Mouse (Mus musculus) G1E (cell line): ENCODE results near the gene Lmln. TPM values are rescaled to one million over a fixed set of nuclear protein-coding genes. Genes with fewer than 3 reads are reported as not detected.

ENCODE experiments used
- ATAC-seq: 2 replicates; pipeline ENCODE4 v1.8.0; 2016; ENCODE audit warnings: mild to moderate bottlenecking; ENCODE audit not compliant: insufficient number of reproducible peaks, poor library complexity, low FRiP score, severe bottlenecking; ENCODE audit errors: extremely low read depth
- DNase-seq: peaks from one replicate; pipeline ENCODE4 v3.0.0; 2012; ENCODE audit warnings: low spot score
- H3K27me3 ChIP-seq: 2 replicates; pipeline ENCODE4 v1.6.1; 2012; ENCODE audit warnings: mild to moderate bottlenecking, low read length, inconsistent platforms; ENCODE audit not compliant: insufficient read depth
- H3K36me3 ChIP-seq: replicated peaks from 2 replicates; pipeline ENCODE3; 2012; ENCODE audit warnings: mild to moderate bottlenecking, inconsistent platforms
- H3K4me1 ChIP-seq: 2 replicates; pipeline ENCODE4 v1.6.1; 2012; ENCODE audit warnings: low read depth, low read length, inconsistent platforms, mixed read lengths; ENCODE audit not compliant: insufficient read depth
- H3K4me3 ChIP-seq: 2 replicates; pipeline ENCODE4 v1.5.1; 2012; ENCODE audit warnings: low read depth, mild to moderate bottlenecking, inconsistent platforms, low read length, moderate library complexity, mixed read lengths
- H3K9me3 ChIP-seq: replicated peaks from 2 replicates; pipeline ENCODE4 v1.6.1; 2012; ENCODE audit warnings: inconsistent platforms
- CTCF ChIP-seq: IDR thresholded peaks from 2 replicates; pipeline ENCODE4 v1.5.1; 2012; ENCODE audit warnings: low read depth, low read length, inconsistent platforms, mixed read lengths
- GATA1 ChIP-seq: IDR thresholded peaks from 2 replicates; pipeline ENCODE4 v1.6.1; 2012; ENCODE audit warnings: borderline replicate concordance, low read length, inconsistent platforms, mixed read lengths
- GATA2 ChIP-seq: IDR thresholded peaks from 2 replicates; pipeline ENCODE4 v1.6.1; 2012; ENCODE audit warnings: low read depth, low read length, inconsistent platforms, borderline replicate concordance
- POLR2AphosphoS5 ChIP-seq: IDR thresholded peaks from 2 replicates; pipeline ENCODE4 v1.6.1; 2012; ENCODE audit warnings: low read depth, low read length, inconsistent platforms; ENCODE audit not compliant: insufficient replicate concordance
- TAL1 ChIP-seq: conservative IDR thresholded peaks from 2 replicates; pipeline ENCODE4 v1.6.1; 2012; ENCODE audit warnings: low read depth, low read length, inconsistent platforms, mixed read lengths
- polyA plus RNA-seq: library from polyadenylated mRNA; stranded (reverse); fragments of >175 nt; gene quantifications from 2 replicates; pipeline ENCODE4 v1.2.3, GENCODE M21; 2012
- total RNA-seq, 2 experiments: library from RNA; stranded (forward) in 1 of 2; stranded (reverse) in 1 of 2; fragments of 200-1000 nt in 1 of 2; fragments of >200 nt in 1 of 2; fragmentation: Nextera tagmentation in 1 of 2; gene quantifications; 2 replicates each; pipeline ENCODE4 v1.2.3; 2014 to 2017

The Lmln gene
- total and polyA plus RNA-seq, 3 experiments, result 0.57 to 3.2 (median 1.8) TPM

- H3K4me1 ChIP-seq, result no peaks in the 10 kb centered on the region
- no peak overlapping the region for H3K4me3 ChIP-seq
- H3K9me3 ChIP-seq, result no peaks in the 10 kb centered on the region
- H3K27me3 ChIP-seq, result no peaks in the 10 kb centered on the region
- TF ChIP-seq GATA1, result no peak
- no peak for DNase-seq
- peaks cover 25% of the 10 kb centered on the region for H3K36me3 ChIP-seq
- ATAC-seq, result no peak
Measured at GRCm38 (mm10) chr16:33083996-33084395, 21.7 kb downstream of the Lmln start.

DNA sequence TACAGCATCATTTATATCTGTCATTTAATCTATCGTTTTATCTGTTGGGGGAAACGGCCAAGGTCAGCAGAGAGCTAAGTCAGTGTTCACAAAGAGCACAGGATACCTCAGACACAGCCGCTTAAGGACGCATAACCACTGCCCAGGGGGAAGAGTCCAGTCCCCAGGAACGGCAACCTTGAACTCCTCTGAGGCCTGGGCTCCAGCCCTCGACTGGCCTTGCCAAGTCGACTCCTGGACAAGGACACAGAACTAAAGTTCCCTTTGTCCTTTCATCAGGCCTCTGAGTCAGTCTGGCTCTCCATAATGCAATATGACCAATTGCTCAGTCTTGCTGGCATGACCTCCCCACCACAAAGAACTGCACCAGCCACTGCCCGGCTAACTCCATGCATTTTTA, 23.3 kb downstream of the Lmln start:
- no peak overlapping the region for H3K4me3 ChIP-seq
- peaks cover 33% of the 10 kb centered on the region for H3K36me3 ChIP-seq
- no peaks in the 10 kb centered on the region for H3K4me1 ChIP-seq
- H3K27me3 ChIP-seq, result no peaks in the 10 kb centered on the region
- H3K9me3 ChIP-seq, result no peaks in the 10 kb centered on the region
- ATAC-seq, result no peak
- no peak for TF ChIP-seq POLR2AphosphoS5
- TF ChIP-seq CTCF, result no peak
- no peak for TF ChIP-seq GATA2
- no peak for TF ChIP-seq TAL1
- no peak for TF ChIP-seq GATA1
- DNase-seq, result no peak

DNA sequence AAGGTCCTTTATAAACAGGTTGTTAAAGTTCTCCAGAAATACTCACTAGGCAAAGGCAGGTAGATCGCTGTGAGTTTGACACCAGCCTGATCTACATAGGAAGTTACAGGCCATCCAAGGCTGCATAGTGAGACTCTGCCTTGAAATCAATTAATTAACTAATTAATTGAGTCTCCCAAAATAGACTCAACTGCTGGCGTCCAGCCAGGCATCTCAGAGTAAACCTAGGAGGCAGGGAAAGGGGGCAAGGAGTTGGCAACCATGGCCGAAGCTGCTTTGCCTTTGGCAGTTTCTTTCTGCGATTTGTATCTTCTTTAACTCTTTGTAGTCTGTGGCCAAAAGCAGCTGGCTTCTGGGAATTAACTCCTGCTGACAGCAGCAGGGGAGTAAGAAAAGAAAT, 51.4 kb downstream of the Lmln start:
- ATAC-seq, result no peak
- TF ChIP-seq CTCF (no peak), GATA2 (no peak), TAL1 (no peak), GATA1 (no peak), POLR2AphosphoS5 (no peak)

GRCm38 (mm10) chr16:33123373-33123772, 61.1 kb downstream of the Lmln start:
- TF ChIP-seq GATA2, result no peak
- TF ChIP-seq POLR2AphosphoS5, result no peak
- no peak for TF ChIP-seq TAL1
- TF ChIP-seq CTCF, result no peak
- TF ChIP-seq GATA1, result no peak
- ATAC-seq, result no peak
- Histone ChIP-seq H3K4me3 (no peak overlapping the region), H3K36me3 (peaks cover 37% of the 10 kb centered on the region), H3K4me1 (no peaks in the 10 kb centered on the region), H3K9me3 (no peaks in the 10 kb centered on the region), H3K27me3 (peaks cover 3% of the 10 kb centered on the region; the same call in 1 of the 2 replicates)
- no peak for DNase-seq

More for the DNA sequence above, 51.4 kb downstream of the Lmln start:
- H3K4me3 ChIP-seq, result no peak overlapping the region
- no peaks in the 10 kb centered on the region for H3K9me3 ChIP-seq
- H3K4me1 ChIP-seq, result no peaks in the 10 kb centered on the region
- no peaks in the 10 kb centered on the region for H3K27me3 ChIP-seq
- DNase-seq, result no peak
- peaks cover 33% of the 10 kb centered on the region for H3K36me3 ChIP-seq

DNA sequence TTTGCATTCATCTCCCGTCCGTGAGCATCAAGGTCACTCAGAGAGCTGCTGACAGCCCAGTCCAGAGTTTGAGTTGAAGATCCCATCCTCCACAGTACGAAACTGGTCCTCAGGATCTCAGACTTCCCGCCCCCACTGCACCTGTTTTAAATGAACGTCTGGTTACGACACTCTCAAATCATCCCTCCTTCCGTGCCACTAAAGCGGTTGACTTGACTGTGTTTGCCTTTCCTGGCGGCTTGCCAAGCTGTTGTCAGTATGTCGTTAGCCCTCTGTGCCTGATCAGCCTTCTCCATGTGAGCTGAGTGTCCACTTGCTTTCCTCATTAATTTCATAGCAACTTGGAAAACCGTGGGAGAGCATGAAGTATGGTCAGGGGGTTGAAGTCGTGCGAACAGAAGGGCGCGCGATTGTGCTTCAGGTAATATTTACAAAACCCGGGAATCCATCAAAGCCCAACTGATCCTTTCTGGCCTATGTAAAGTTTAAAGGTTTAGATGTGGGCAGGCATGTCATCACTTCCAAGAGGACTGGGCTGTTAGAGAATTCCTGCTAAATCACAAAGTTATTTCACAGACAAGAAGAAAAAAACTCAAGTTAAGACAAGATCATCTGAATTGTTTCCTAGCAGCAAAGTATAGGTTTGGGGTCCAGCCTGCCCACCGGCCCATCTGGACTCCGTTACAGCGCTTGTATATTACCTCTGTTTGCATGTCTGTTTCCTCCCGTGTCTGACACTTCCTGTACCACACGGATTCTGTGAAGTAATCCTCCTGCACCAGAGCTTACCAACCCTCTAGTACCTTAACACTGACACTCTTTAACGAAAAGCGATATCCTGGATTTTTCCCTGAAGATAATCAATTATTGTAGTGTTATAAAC, 61.9 kb downstream of the Lmln start:
- TF ChIP-seq GATA1 (no peak), CTCF (no peak), POLR2AphosphoS5 (no peak), TAL1 (no peak), GATA2 (no peak)
- H3K4me3 ChIP-seq, result no peak overlapping the region

DNA sequence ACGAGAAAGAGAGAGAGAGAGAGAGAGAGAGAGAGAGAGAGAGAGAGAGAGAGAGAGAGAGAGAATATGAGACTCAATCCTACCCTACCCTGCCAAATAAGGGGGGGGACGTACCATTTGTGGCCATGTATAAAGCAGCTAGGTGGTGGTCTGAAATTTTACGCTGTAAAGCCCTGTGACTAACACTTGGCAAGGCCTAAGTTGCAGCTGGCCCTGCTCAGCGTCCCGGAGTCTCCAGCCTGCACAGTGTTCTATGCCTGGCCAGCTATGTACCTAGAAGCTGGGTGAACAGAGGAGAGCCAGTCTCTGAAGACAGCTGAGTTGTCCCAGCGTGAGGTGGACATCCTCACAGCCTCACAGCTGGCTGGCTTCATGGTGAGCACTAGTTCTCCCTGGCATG, 64.7 kb downstream of the Lmln start:
- ATAC-seq (no peak), DNase-seq (no peak)
- peaks cover 28% of the 10 kb centered on the region for H3K36me3 ChIP-seq
- H3K9me3 ChIP-seq, result no peaks in the 10 kb centered on the region
- H3K27me3 ChIP-seq, result peaks cover 10% of the 10 kb centered on the region
- no peak overlapping the region for H3K4me3 ChIP-seq
- no peak for TF ChIP-seq CTCF
- no peak for TF ChIP-seq GATA1
- TF ChIP-seq TAL1, result no peak
- TF ChIP-seq GATA2, result no peak
- no peak for TF ChIP-seq POLR2AphosphoS5
- no peaks in the 10 kb centered on the region for H3K4me1 ChIP-seq

More for the DNA sequence above, 61.9 kb downstream of the Lmln start:
- DNase-seq (no peak), ATAC-seq (no peak)
- no peaks in the 10 kb centered on the region for H3K4me1 ChIP-seq
- H3K36me3 ChIP-seq, result peaks cover 37% of the 10 kb centered on the region
- peaks cover 3% of the 10 kb centered on the region; the same call in 1 of the 2 replicates for H3K27me3 ChIP-seq
- H3K9me3 ChIP-seq, result no peaks in the 10 kb centered on the region
